26 mouse cellular contexts compared by ENCODE assay signal in the genomic region with DNA sequence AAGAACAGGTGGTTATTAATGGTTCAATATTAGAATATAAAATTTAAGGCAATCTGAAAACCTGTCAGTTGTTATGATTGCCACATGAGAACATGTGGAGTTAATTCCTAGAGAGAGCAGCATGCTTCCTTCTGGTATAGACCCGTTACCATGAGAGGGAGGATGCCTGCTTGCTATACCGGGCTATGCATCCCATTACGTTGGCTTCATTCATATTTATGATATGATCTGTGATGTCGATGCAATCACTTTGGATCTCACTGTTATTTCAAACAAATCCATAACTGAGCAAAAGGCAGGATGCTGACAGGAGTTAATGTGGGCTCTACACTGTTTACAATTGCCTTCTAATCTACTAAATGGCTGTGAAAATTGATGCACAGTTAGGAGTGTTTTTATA.
DNase-seq lines count a peak whose midpoint lies in the region; ATAC-seq and TF ChIP-seq lines count a peak whose summit lies in the region.
"Had no signal": no experiment of that assay in that cellular context is flagged by ENCODE, and none has a peak within 500 bp of the region (broad histone marks: within the 10 kb centered on the region; RNA-seq: fewer than 3 reads in every experiment).

No protein-coding gene starts in this region.

- no peaks in the 10 kb centered on the region for H3K27me3 ChIP-seq in midbrain, embryonic 11.5 days (ENCODE audit: control insufficient read depth, insufficient read depth, low read length)
- H3K27me3 ChIP-seq in midbrain, embryonic 15.5 days (replicated peaks), result no peaks in the 10 kb centered on the region
- no peaks in the 10 kb centered on the region for H3K27me3 ChIP-seq in forebrain, embryonic 14.5 days (replicated peaks; ENCODE audit: control insufficient read depth, insufficient read depth, low read length)
- no peaks in the 10 kb centered on the region for H3K27me3 ChIP-seq in forebrain, postnatal 0 days (ENCODE audit: insufficient read depth, low read length)
- no peaks in the 10 kb centered on the region for H3K27me3 ChIP-seq in stomach, postnatal 0 days (ENCODE audit: control insufficient read depth, insufficient read depth, low read length)
- H3K27me3 ChIP-seq: embryonic facial prominence, embryonic 12.5 days; embryonic facial prominence, embryonic 15.5 days; heart, embryonic 13.5 days had no signal

- no peaks in the 10 kb centered on the region for H3K36me3 ChIP-seq in midbrain, embryonic 11.5 days (ENCODE audit: control insufficient read depth, insufficient read depth, low read length)
- no peaks in the 10 kb centered on the region for H3K36me3 ChIP-seq in midbrain, embryonic 15.5 days (replicated peaks)
- no peaks in the 10 kb centered on the region for H3K36me3 ChIP-seq in forebrain, embryonic 14.5 days (ENCODE audit: control insufficient read depth, insufficient read depth, low read length)
- no peaks in the 10 kb centered on the region for H3K36me3 ChIP-seq in forebrain, postnatal 0 days (ENCODE audit: insufficient read depth)
- no peaks in the 10 kb centered on the region for H3K36me3 ChIP-seq in stomach, postnatal 0 days (ENCODE audit: control insufficient read depth, insufficient read depth, low read length)
- H3K36me3 ChIP-seq: embryonic facial prominence, embryonic 12.5 days; embryonic facial prominence, embryonic 15.5 days; heart, embryonic 10.5 days; heart, embryonic 13.5 days had no signal

- no peak overlapping the region for H3K9ac ChIP-seq in midbrain, embryonic 11.5 days (ENCODE audit: low read length)
- H3K9ac ChIP-seq in midbrain, embryonic 15.5 days, result no peak overlapping the region
- H3K9ac ChIP-seq in forebrain, embryonic 14.5 days (ENCODE audit: low read length), result no peak overlapping the region
- H3K9ac ChIP-seq in forebrain, postnatal 0 days, result no peak overlapping the region
- H3K9ac ChIP-seq in stomach, postnatal 0 days (ENCODE audit: low read length), result no peak overlapping the region
- H3K9ac ChIP-seq: embryonic facial prominence, embryonic 12.5 days; embryonic facial prominence, embryonic 15.5 days; heart, embryonic 13.5 days; hindbrain, embryonic 14.5 days had no signal

- H3K27ac ChIP-seq in midbrain, embryonic 11.5 days (ENCODE audit: low read depth, low read length), result no peak overlapping the region
- no peak overlapping the region for H3K27ac ChIP-seq in midbrain, embryonic 15.5 days
- H3K27ac ChIP-seq in forebrain, embryonic 14.5 days (ENCODE audit: low read depth, low read length), result no peak overlapping the region
- no peak overlapping the region for H3K27ac ChIP-seq in forebrain, postnatal 0 days (ENCODE audit: low read depth, low read length)
- H3K27ac ChIP-seq in stomach, postnatal 0 days (replicated peaks), result no peak overlapping the region
- H3K27ac ChIP-seq: embryonic facial prominence, embryonic 12.5 days; embryonic facial prominence, embryonic 15.5 days; heart, adult 2 months; heart, embryonic 10.5 days; heart, embryonic 13.5 days; hindbrain, embryonic 14.5 days; hindbrain, postnatal 0 days had no signal

- peak; percentile 2 for DNase-seq in midbrain, embryonic 11.5 days (ENCODE audit: low spot score, missing footprints)
- peak; percentile 53 for DNase-seq in brain, embryonic 14.5 days (ENCODE audit: low read depth)
- peak; percentile 32 for DNase-seq in forebrain, embryonic 14.5 days (ENCODE audit: low spot score)
- DNase-seq in forebrain, postnatal 0 days, result no peak
- no peak for DNase-seq in stomach, postnatal 0 days (ENCODE audit: low spot score)
- DNase-seq: adrenal gland, adult 2 months; adrenal gland, postnatal 25 days; cerebellum, adult 11 months; cerebellum, adult 2 months; cerebellum, adult 9-11 months; cerebellum, postnatal 25 days; gastrocnemius, postnatal 10 days; gastrocnemius, postnatal 36 days; heart, adult 2 months; heart, postnatal 14 days; heart, postnatal 4 days had no signal

- TF ChIP-seq CTCF in brain, embryonic 14.5 days (IDR thresholded peaks at IDR 0.05; ENCODE audit: borderline replicate concordance, extremely low read depth, insufficient read depth, insufficient read length), result no peak
- no peak for TF ChIP-seq CTCF in forebrain, postnatal 0 days (IDR thresholded peaks at IDR 0.05; ENCODE audit: low read depth)
- TF ChIP-seq CTCF in stomach, postnatal 0 days (IDR thresholded peaks at IDR 0.05; ENCODE audit: low read depth), result no peak

- no peaks in the 10 kb centered on the region for H3K9me3 ChIP-seq in midbrain, embryonic 11.5 days (ENCODE audit: control insufficient read depth, low read length)
- H3K9me3 ChIP-seq in midbrain, embryonic 15.5 days, result no peaks in the 10 kb centered on the region
- no peaks in the 10 kb centered on the region for H3K9me3 ChIP-seq in forebrain, embryonic 14.5 days (replicated peaks; ENCODE audit: control insufficient read depth, low read length)
- no peaks in the 10 kb centered on the region for H3K9me3 ChIP-seq in forebrain, postnatal 0 days (ENCODE audit: low read length)
- no peaks in the 10 kb centered on the region for H3K9me3 ChIP-seq in stomach, postnatal 0 days (ENCODE audit: control insufficient read depth, low read length)
- H3K9me3 ChIP-seq: embryonic facial prominence, embryonic 12.5 days; embryonic facial prominence, embryonic 15.5 days; heart, embryonic 10.5 days; heart, embryonic 13.5 days had no signal

- TF ChIP-seq POLR2A in brain, embryonic 14.5 days (IDR thresholded peaks at IDR 0.05; ENCODE audit: borderline replicate concordance, extremely low read depth, insufficient read depth, insufficient read length, poor library complexity, severe bottlenecking), result no peak

- H3K4me2 ChIP-seq in midbrain, embryonic 11.5 days, result no peak overlapping the region
- H3K4me2 ChIP-seq in midbrain, embryonic 15.5 days, result no peak overlapping the region
- no peak overlapping the region for H3K4me2 ChIP-seq in forebrain, embryonic 14.5 days (ENCODE audit: low read length)
- no peak overlapping the region for H3K4me2 ChIP-seq in forebrain, postnatal 0 days (ENCODE audit: low read depth)
- no peak overlapping the region for H3K4me2 ChIP-seq in stomach, postnatal 0 days (replicated peaks; ENCODE audit: low read depth)
- H3K4me2 ChIP-seq: embryonic facial prominence, embryonic 12.5 days; embryonic facial prominence, embryonic 15.5 days; heart, embryonic 13.5 days; hindbrain, embryonic 14.5 days had no signal

- WGBS in midbrain, embryonic 11.5 days, result 79% methylated on average over 4 of the region's 4 CpGs
- WGBS in midbrain, embryonic 15.5 days, result 50% methylated on average over 4 of the region's 4 CpGs
- WGBS in forebrain, embryonic 14.5 days, result 69% methylated on average over 4 of the region's 4 CpGs
- WGBS in forebrain, postnatal 0 days, result 56% methylated on average over 4 of the region's 4 CpGs
- WGBS in stomach, postnatal 0 days, result 78% methylated on average over 4 of the region's 4 CpGs

- TF ChIP-seq EP300 in stomach, postnatal 0 days (optimal IDR thresholded peaks at IDR 0.05), result no peak

- H3K4me1 ChIP-seq in midbrain, embryonic 11.5 days (ENCODE audit: control insufficient read depth, insufficient read depth, low read length), result no peaks in the 10 kb centered on the region
- H3K4me1 ChIP-seq in midbrain, embryonic 15.5 days, result no peaks in the 10 kb centered on the region
- H3K4me1 ChIP-seq in forebrain, embryonic 14.5 days (ENCODE audit: control insufficient read depth, insufficient read depth, low read length), result no peaks in the 10 kb centered on the region
- no peaks in the 10 kb centered on the region for H3K4me1 ChIP-seq in forebrain, postnatal 0 days (ENCODE audit: insufficient read depth)
- no peaks in the 10 kb centered on the region for H3K4me1 ChIP-seq in stomach, postnatal 0 days (replicated peaks; ENCODE audit: control insufficient read depth, insufficient read depth)
- H3K4me1 ChIP-seq: embryonic facial prominence, embryonic 12.5 days; embryonic facial prominence, embryonic 15.5 days; heart, embryonic 10.5 days; heart, embryonic 13.5 days had no signal

- no peak overlapping the region for H3K4me3 ChIP-seq in midbrain, embryonic 11.5 days (ENCODE audit: low read depth, low read length)
- no peak overlapping the region for H3K4me3 ChIP-seq in midbrain, embryonic 15.5 days
- H3K4me3 ChIP-seq in forebrain, embryonic 14.5 days (ENCODE audit: low read depth, low read length), result no peak overlapping the region
- no peak overlapping the region for H3K4me3 ChIP-seq in forebrain, postnatal 0 days (ENCODE audit: low read depth, low read length)
- H3K4me3 ChIP-seq in stomach, postnatal 0 days (ENCODE audit: low read depth, low read length), result no peak overlapping the region
- H3K4me3 ChIP-seq: embryonic facial prominence, embryonic 12.5 days; embryonic facial prominence, embryonic 15.5 days; heart, adult 2 months; heart, embryonic 10.5 days; heart, embryonic 13.5 days had no signal

- no peak for ATAC-seq in midbrain, embryonic 11.5 days (ENCODE audit: low FRiP score)
- no peak for ATAC-seq in midbrain, embryonic 15.5 days (replicated peaks)
- ATAC-seq in forebrain, embryonic 14.5 days, result 0 out of 2 replicates have a peak, but pooled peaks have one; percentile 42
- ATAC-seq in forebrain, postnatal 0 days, result peak; percentile 36; the same call in 1 of the 2 replicates
- ATAC-seq in stomach, postnatal 0 days (ENCODE audit: low FRiP score, low TSS enrichment), result no peak
- ATAC-seq: CD4-positive, CD25-positive, alpha-beta regulatory T cell, adult 4 months; hindbrain, postnatal 0 days; inflammation-experienced regulatory T-cells, adult 6 months; intestine, embryonic 16.5 days had no signal

Comparison
In these comparisons a context has a peak if more than half of its experiments do, and no peak if none do; other contexts are left out.
1. DNase-seq: peak in midbrain, embryonic 11.5 days (single experiment), brain, embryonic 14.5 days (single experiment) and forebrain, embryonic 14.5 days (single experiment); none in forebrain, postnatal 0 days (single experiment) and stomach, postnatal 0 days (single experiment).
2. ATAC-seq: peak in forebrain, embryonic 14.5 days (single experiment) and forebrain, postnatal 0 days (single experiment); none in midbrain, embryonic 11.5 days (single experiment), midbrain, embryonic 15.5 days (single experiment) and stomach, postnatal 0 days (single experiment).